Mouse (Mus musculus): ENCODE measurements at regions not wholly inside any gene's neighbourhood (a gene's known extent, or its start where the extent isn't known, plus 50 kb on each side); places are given as distances from the start of the nearest gene placed in this dataset.

DNA sequence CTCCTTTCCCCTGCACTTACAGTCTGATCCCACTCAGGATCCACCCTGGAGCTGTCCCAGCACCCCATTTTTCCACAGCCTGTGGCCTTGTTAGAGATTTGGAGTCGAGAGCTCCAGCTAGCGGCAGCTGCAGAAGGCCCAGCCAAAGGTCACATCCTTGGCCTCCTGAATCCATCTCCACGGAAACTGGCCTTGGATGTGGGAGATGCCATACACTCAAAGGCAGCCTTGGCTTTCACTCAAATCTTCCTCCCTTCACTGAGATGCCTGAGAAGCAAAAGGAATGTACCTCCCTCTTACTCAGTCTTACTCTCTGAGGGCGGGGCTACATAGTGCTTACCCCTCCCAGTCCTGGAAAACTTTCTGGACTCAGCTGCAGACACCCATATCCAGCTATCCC is 56.2 kb upstream of the Ky start:
- peak; percentile 56 for DNase-seq

DNA sequence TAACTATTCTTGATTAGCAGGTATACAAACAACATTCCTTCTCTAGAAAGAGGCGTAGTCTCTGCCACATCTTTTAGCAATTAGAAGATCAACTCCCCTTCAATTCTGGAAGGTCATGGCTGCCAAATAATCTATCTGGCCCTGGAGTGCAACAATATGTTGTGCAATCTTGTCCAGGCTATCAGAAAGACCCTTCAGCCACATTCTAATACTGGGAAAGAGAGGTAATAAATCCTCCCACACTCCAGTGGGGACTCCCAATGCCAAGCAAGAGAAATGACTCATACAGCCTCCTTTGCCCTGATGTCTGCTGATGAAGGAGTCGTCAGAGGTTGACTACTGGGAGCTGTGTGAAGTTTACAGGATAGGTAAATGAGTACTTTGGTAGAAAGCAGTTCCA is 59.5 kb upstream of the Ky start:
- peak; percentile 17 for DNase-seq

GRCm38 (mm10) chr9:102442198-102442842 is 63.2 kb upstream of the Ky start:
- no peak for DNase-seq

GRCm38 (mm10) chr9:102437641-102438040 is 67.9 kb upstream of the Ky start:
- DNase-seq = no peak

GRCm38 (mm10) chr9:102436378-102436777 is 69.2 kb upstream of the Ky start:
- DNase-seq = no peak

DNA sequence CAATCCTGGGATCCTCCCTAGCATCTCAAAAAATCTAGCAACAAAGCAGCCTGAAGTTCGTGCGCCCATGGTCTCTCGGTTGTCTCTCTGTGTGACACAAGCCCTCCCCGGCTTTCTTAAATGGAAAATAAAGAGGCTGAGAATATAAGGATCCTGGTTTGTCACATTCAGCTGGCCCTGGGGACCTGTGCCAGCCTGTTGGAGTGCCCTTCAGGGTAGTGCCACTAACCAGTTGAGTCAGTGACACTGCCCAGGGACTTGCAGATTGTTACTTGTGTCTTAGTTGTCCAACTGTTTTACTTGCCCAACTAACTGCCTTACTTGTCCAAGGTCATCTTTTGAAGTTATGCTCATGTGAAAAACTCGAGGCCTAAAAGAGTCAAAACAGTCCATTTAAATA is 73.5 kb upstream of the Ephb1 start:
- DNase-seq = peak; percentile 19

- no peak for DNase-seq
Measured at GRCm38 (mm10) chr9:102424672-102425345, 70.3 kb upstream of the Ephb1 start.

GRCm38 (mm10) chr9:102423919-102424671 is 69.6 kb upstream of the Ephb1 start:
- DNase-seq = no peak

DNA sequence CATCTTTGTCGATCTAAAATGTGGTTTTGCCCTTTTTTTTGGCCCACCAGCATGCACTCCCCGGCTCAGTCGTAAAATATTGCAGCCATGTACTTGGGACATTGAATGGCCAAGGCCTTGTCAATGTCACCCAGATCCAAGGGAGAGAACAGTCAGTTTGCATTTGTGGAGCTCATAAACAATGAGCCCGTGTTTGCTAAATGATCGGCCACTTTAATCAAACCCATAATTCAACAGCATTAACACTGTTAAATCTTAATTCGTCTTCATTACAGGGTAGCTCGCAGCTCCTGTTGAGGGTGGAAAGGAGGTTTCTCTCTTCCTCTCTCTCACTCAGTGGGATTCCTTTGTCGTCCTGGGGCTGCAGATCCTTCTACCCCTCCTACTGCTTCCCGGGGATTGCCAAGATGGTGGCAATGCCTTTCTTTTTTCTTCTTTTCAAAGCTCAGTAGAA is 69.0 kb upstream of the Ephb1 start:
- DNase-seq = no peak

GRCm38 (mm10) chr9:102421826-102422225 is 67.3 kb upstream of the Ephb1 start:
- DNase-seq = peak; percentile 25

GRCm38 (mm10) chr9:102420196-102420595 is 65.7 kb upstream of the Ephb1 start:
- DNase-seq = no peak

DNA sequence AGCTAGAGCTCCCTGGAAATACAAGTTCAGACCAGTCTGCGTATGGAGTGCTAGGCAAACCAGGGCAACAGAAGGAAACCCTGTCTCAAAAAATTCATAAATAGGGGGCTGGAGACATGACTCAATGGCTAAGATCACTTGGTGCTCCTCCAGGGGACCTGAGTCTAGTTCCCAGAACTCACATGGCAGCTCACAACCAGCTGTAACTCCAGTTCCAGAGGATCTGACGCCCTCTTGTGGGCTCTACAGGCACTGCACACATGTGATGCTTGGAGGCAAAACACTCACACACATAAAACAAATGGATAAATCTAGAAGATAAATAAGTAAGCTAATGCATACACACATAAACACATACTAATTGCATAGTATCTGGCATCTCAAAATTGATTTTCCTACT is 59.1 kb upstream of the Ephb1 start:
- no peak for DNase-seq

GRCm38 (mm10) chr9:102410666-102411065 is 56.2 kb upstream of the Ephb1 start:
- no peak for DNase-seq

- DNase-seq = no peak
Measured at GRCm38 (mm10) chr9:102406017-102406416, 51.5 kb upstream of the Ephb1 start.

All from adrenal gland, adult 8-10 months (tissue).